ENCODE assay signal across 7 mouse cellular contexts in the genomic region with DNA sequence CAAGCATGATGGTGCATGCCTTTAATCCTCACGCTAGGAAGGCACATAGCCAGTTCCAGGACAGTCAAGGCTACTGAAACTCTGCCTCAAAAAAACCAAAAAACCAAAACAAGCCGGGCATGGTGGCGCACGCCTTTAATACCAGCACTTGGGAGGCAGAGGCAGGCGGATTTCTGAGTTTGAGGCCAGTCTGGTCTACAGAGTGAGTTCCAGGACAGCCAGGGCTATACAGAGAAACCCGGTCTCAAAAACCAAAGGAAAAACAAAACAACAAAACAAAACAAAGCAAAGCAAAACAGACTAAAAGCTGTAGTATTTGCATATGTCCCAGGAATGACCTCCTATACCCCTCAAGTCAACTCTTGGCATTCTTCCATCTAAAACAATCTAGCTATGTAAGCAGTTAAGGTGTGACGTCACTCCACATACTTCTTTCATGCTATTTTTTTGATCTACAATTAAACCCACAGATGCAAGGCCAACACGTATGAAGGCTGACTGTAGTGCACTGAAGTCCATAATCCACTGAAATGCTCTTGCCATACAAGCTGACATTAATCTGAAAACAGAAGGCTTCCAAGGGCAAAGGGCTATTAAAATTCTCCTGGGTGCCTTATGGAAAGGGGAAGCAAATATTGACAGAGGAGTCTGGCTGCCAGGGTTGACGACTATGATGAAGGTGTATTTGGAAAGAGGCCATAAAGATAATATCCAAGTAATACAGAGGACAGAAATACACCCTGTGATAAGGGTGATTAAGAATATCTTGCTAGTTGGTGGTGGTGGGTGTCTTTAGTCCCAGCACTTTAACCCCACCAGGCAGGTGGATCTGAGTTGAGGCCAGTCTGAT. TPM values are rescaled to one million over a fixed set of nuclear protein-coding genes. Genes with fewer than 3 reads are reported as not detected.
DNase-seq lines count a peak whose midpoint lies in the region; ATAC-seq and TF ChIP-seq lines count a peak whose summit lies in the region.

No protein-coding gene starts in this region.

- H3K36me3 ChIP-seq in lung, embryonic 14.5 days (ENCODE audit: insufficient read depth), result peaks cover 3% of the 10 kb centered on the region; the same call in 1 of the 2 replicates
- peaks cover 3% of the 10 kb centered on the region; the same call in 1 of the 2 replicates for H3K36me3 ChIP-seq in limb, embryonic 13.5 days
- H3K36me3 ChIP-seq in stomach, embryonic 15.5 days, result no peaks in the 10 kb centered on the region

- TF ChIP-seq CTCF in lung, embryonic 14.5 days (IDR thresholded peaks at IDR 0.05; ENCODE audit: low read depth), result no peak
- TF ChIP-seq CTCF in embryonic fibroblast, embryonic 13.5 days (IDR thresholded peaks at IDR 0.05; ENCODE audit: borderline replicate concordance, insufficient read depth, low read length), result no peak

- H3K9ac ChIP-seq in lung, embryonic 14.5 days, result peak overlapping the region; percentile 83; the same call in 1 of the 2 replicates
- H3K9ac ChIP-seq in limb, embryonic 13.5 days, result peak overlapping the region; percentile 92; the same call in 1 of the 2 replicates
- no peak overlapping the region; the same call in 1 of the 2 replicates for H3K9ac ChIP-seq in stomach, embryonic 15.5 days

- peak; percentile 68 for DNase-seq in lung, embryonic 14.5 days
- DNase-seq in lung, postnatal 4 days, result no peak
- DNase-seq in adipocyte (ENCODE audit: low spot score), result no peak
- no peak for DNase-seq in urinary bladder, postnatal 14 days (ENCODE audit: low spot score)

- H3K27ac ChIP-seq in lung, embryonic 14.5 days (ENCODE audit: low read depth), result peak overlapping the region; percentile 83; the same call in 1 of the 2 replicates
- H3K27ac ChIP-seq in embryonic fibroblast, embryonic 13.5 days (ENCODE audit: insufficient read depth, low read length), result no peak overlapping the region
- H3K27ac ChIP-seq in limb, embryonic 13.5 days, result no peak overlapping the region
- H3K27ac ChIP-seq in stomach, embryonic 15.5 days, result 0 out of 2 replicates have a peak overlapping the region, but pooled peaks have one; percentile 86

- WGBS in lung, embryonic 14.5 days, result 66% methylated on average over 9 of the region's 9 CpGs
- 77% methylated on average over 9 of the region's 9 CpGs for WGBS in limb, embryonic 13.5 days
- 74% methylated on average over 9 of the region's 9 CpGs for WGBS in stomach, embryonic 15.5 days

- H3K27me3 ChIP-seq in lung, embryonic 14.5 days (ENCODE audit: insufficient read depth, low read length), result no peaks in the 10 kb centered on the region
- no peaks in the 10 kb centered on the region for H3K27me3 ChIP-seq in limb, embryonic 13.5 days
- no peaks in the 10 kb centered on the region for H3K27me3 ChIP-seq in stomach, embryonic 15.5 days (replicated peaks)

- H3K9me3 ChIP-seq in lung, embryonic 14.5 days (ENCODE audit: low read depth, low read length), result no peaks in the 10 kb centered on the region
- H3K9me3 ChIP-seq in limb, embryonic 13.5 days, result no peaks in the 10 kb centered on the region
- H3K9me3 ChIP-seq in stomach, embryonic 15.5 days, result no peaks in the 10 kb centered on the region

- no peak for ATAC-seq in lung, embryonic 14.5 days (ENCODE audit: insufficient read depth)
- no peak for ATAC-seq in limb, embryonic 13.5 days (ENCODE audit: low FRiP score, low read depth)
- ATAC-seq in stomach, embryonic 15.5 days (ENCODE audit: insufficient read depth, low FRiP score, low read depth), result peak; percentile 29; the same call in 1 of the 2 replicates

- 0 out of 2 replicates have a peak, but pooled peaks cover 6% of the 10 kb centered on the region for H3K4me1 ChIP-seq in lung, embryonic 14.5 days (ENCODE audit: insufficient read depth)
- peaks cover 8% of the 10 kb centered on the region for H3K4me1 ChIP-seq in embryonic fibroblast, embryonic 13.5 days (ENCODE audit: control insufficient read depth, insufficient read depth, low read length)
- peaks cover 24% of the 10 kb centered on the region for H3K4me1 ChIP-seq in limb, embryonic 13.5 days
- peaks cover 16% of the 10 kb centered on the region; the same call in 1 of the 2 replicates for H3K4me1 ChIP-seq in stomach, embryonic 15.5 days

- peak overlapping the region; percentile 70 for H3K4me2 ChIP-seq in lung, embryonic 14.5 days
- H3K4me2 ChIP-seq in limb, embryonic 13.5 days (replicated peaks), result peak overlapping the region; percentile 84
- peak overlapping the region; percentile 76 for H3K4me2 ChIP-seq in stomach, embryonic 15.5 days

- no peak for TF ChIP-seq POLR2A in embryonic fibroblast, embryonic 13.5 days (IDR thresholded peaks at IDR 0.05; ENCODE audit: low read depth, low read length)

- peak overlapping the region; percentile 87 for H3K4me3 ChIP-seq in lung, embryonic 14.5 days (ENCODE audit: low read depth, low read length)
- peak overlapping the region; percentile 61; the same call in 1 of the 2 replicates for H3K4me3 ChIP-seq in embryonic fibroblast, embryonic 13.5 days (ENCODE audit: insufficient read depth, low read length)
- H3K4me3 ChIP-seq in limb, embryonic 13.5 days, result peak overlapping the region; percentile 85
- H3K4me3 ChIP-seq in stomach, embryonic 15.5 days (replicated peaks), result peak overlapping the region; percentile 82

RNA-seq across cellular contexts. Expression of gene Gde1, which starts 1.4 kb away (rescaled TPM):
- polyA plus RNA-seq in lung, embryonic 14.5 days (2014; fragmentation: Nextera tagmentation; extraction: Ambion mirVana), result 102 and 106 TPM in 2 replicates
- polyA plus RNA-seq in embryonic fibroblast, embryonic 13.5 days (2011; ENCODE audit: insufficient read length, low read depth, missing spikeins), result 58.1 and 75.4 TPM in 2 replicates
- 78.1 and 80.4 TPM in 2 replicates for polyA plus RNA-seq in limb, embryonic 13.5 days (2015; fragmentation: Nextera tagmentation; extraction: Ambion mirVana)
- polyA plus RNA-seq in stomach, embryonic 15.5 days (2015; fragmentation: Nextera tagmentation; extraction: Ambion mirVana), result 105 and 114 TPM in 2 replicates

RNA-seq across cellular contexts. Expression of gene Ccp110, which starts 8.1 kb away (rescaled TPM):
- 12.0 and 13.5 TPM in 2 replicates for polyA plus RNA-seq in lung, embryonic 14.5 days (2014; fragmentation: Nextera tagmentation; extraction: Ambion mirVana)
- polyA plus RNA-seq in embryonic fibroblast, embryonic 13.5 days (2011; ENCODE audit: insufficient read length, low read depth, missing spikeins), result 11.3 and 14.6 TPM in 2 replicates
- 21.4 and 23.6 TPM in 2 replicates for polyA plus RNA-seq in limb, embryonic 13.5 days (2015; fragmentation: Nextera tagmentation; extraction: Ambion mirVana)
- polyA plus RNA-seq in stomach, embryonic 15.5 days (2015; fragmentation: Nextera tagmentation; extraction: Ambion mirVana), result 11.9 and 14.0 TPM in 2 replicates

RNA-seq across cellular contexts. Expression of gene Vps35l, which starts 35.8 kb away (rescaled TPM):
- polyA plus RNA-seq in lung, embryonic 14.5 days (2014; fragmentation: Nextera tagmentation; extraction: Ambion mirVana), result 63.4 and 66.3 TPM in 2 replicates
- 95.4 and 106 TPM in 2 replicates for polyA plus RNA-seq in embryonic fibroblast, embryonic 13.5 days (2011; ENCODE audit: insufficient read length, low read depth, missing spikeins)
- 66.7 and 67.5 TPM in 2 replicates for polyA plus RNA-seq in limb, embryonic 13.5 days (2015; fragmentation: Nextera tagmentation; extraction: Ambion mirVana)
- polyA plus RNA-seq in stomach, embryonic 15.5 days (2015; fragmentation: Nextera tagmentation; extraction: Ambion mirVana), result 52.7 and 64.5 TPM in 2 replicates

Comparison
In these comparisons a context has a peak if more than half of its experiments do, and no peak if none do; other contexts are left out.
1. H3K27ac ChIP-seq: peak in lung, embryonic 14.5 days (single experiment) and stomach, embryonic 15.5 days (single experiment); none in embryonic fibroblast, embryonic 13.5 days (single experiment) and limb, embryonic 13.5 days (single experiment).
2. Peak in every context shown above with its lines, with median percentiles within 50 percentile points of each other: H3K4me2 ChIP-seq and H3K4me3 ChIP-seq.